Mouse (Mus musculus): ENCODE measurements around the gene Jup. TPM values are rescaled to one million over a fixed set of nuclear protein-coding genes. Genes with fewer than 3 reads are reported as not detected.
A peak's percentile ranks its signal among the peaks of the same experiment; 100 is the strongest.

Gene Jup
- total and polyA plus RNA-seq, 3 experiments: 234 to 318 (median 237) TPM

GRCm38 (mm10) chr11:100376746-100377389 lies 20.7 kb downstream of the Jup start:
- Histone ChIP-seq H3K27me3 (ENCODE audit: control insufficient read depth, insufficient read depth, low read length) (no peaks in the 10 kb centered on the region), H3K79me2 (replicated peaks; ENCODE audit: control insufficient read depth, insufficient read depth, low read length) (no peaks in the 10 kb centered on the region; the same call in 1 of the 2 replicates), H3K36me3 (ENCODE audit: control insufficient read depth, insufficient read depth, low read length) (peaks cover 26% of the 10 kb centered on the region), H3K27ac (peak overlapping the region; percentile 72), H3K9ac (ENCODE audit: low read depth, low read length) (no peak overlapping the region), H3K4me3 (no peak overlapping the region), H3K4me1 (ENCODE audit: control insufficient read depth, insufficient read depth, low read length) (peaks cover 19% of the 10 kb centered on the region)
- 74% methylated on average over 21 of the region's 21 CpGs for WGBS
- DNase-seq: no peak
- intact Hi-C loops (cut with DNase I): loop anchor here (1.0 kb wide), 1 partner anchor 9 kb away; no protein-coding TSS in a partner anchor
- TF ChIP-seq EP300 (IDR thresholded peaks at IDR 0.05; ENCODE audit: insufficient read depth, low read depth, low read length) (no peak), CTCF (IDR thresholded peaks at IDR 0.05) (no peak), POLR2A (IDR thresholded peaks at IDR 0.05; ENCODE audit: insufficient read depth, low read depth, low read length) (no peak)

- H3K36me3 ChIP-seq (ENCODE audit: control insufficient read depth, insufficient read depth, low read length): peaks cover 28% of the 10 kb centered on the region
- no peak overlapping the region for H3K9ac ChIP-seq (ENCODE audit: low read depth, low read length)
- H3K4me1 ChIP-seq (ENCODE audit: control insufficient read depth, insufficient read depth, low read length): peaks cover 19% of the 10 kb centered on the region
- no peaks in the 10 kb centered on the region for H3K27me3 ChIP-seq (ENCODE audit: control insufficient read depth, insufficient read depth, low read length)
- TF ChIP-seq POLR2A (IDR thresholded peaks at IDR 0.05; ENCODE audit: insufficient read depth, low read depth, low read length) (peak; percentile 45; the same call in 1 of the 2 replicates), CTCF (IDR thresholded peaks at IDR 0.05) (no peak), EP300 (IDR thresholded peaks at IDR 0.05; ENCODE audit: insufficient read depth, low read depth, low read length) (no peak)
- H3K4me3 ChIP-seq: no peak overlapping the region
- peak in 1 of 2 experiments; percentile 52 for DNase-seq
- no peaks in the 10 kb centered on the region; the same call in 1 of the 2 replicates for H3K79me2 ChIP-seq (replicated peaks; ENCODE audit: control insufficient read depth, insufficient read depth, low read length)
- peak overlapping the region; percentile 72 for H3K27ac ChIP-seq
- intact Hi-C loops (cut with DNase I): loop anchor here (1.0 kb wide), 1 partner anchor 10 kb away; no protein-coding TSS in a partner anchor
- WGBS: 39% methylated on average over 4 of the region's 4 CpGs
Measured at GRCm38 (mm10) chr11:100376005-100376404, 21.6 kb downstream of the Jup start.

- H3K4me1 ChIP-seq (ENCODE audit: control insufficient read depth, insufficient read depth, low read length): peaks cover 20% of the 10 kb centered on the region
- intact Hi-C loops (cut with DNase I): no loop called here
- H3K4me3 ChIP-seq: no peak overlapping the region
- peak overlapping the region; percentile 65 for H3K27ac ChIP-seq
- DNase-seq: no peak
- H3K27me3 ChIP-seq (ENCODE audit: control insufficient read depth, insufficient read depth, low read length): no peaks in the 10 kb centered on the region
- no peaks in the 10 kb centered on the region; the same call in 1 of the 2 replicates for H3K79me2 ChIP-seq (replicated peaks; ENCODE audit: control insufficient read depth, insufficient read depth, low read length)
- no peak for TF ChIP-seq POLR2A (IDR thresholded peaks at IDR 0.05; ENCODE audit: insufficient read depth, low read depth, low read length)
- no peak for TF ChIP-seq EP300 (IDR thresholded peaks at IDR 0.05; ENCODE audit: insufficient read depth, low read depth, low read length)
- no peak for TF ChIP-seq CTCF (IDR thresholded peaks at IDR 0.05)
- H3K36me3 ChIP-seq (ENCODE audit: control insufficient read depth, insufficient read depth, low read length): peaks cover 24% of the 10 kb centered on the region
- WGBS: 91% methylated on average over 9 of the region's 9 CpGs
- no peak overlapping the region for H3K9ac ChIP-seq (ENCODE audit: low read depth, low read length)
Measured at GRCm38 (mm10) chr11:100375127-100375526, 22.4 kb downstream of the Jup start.

GRCm38 (mm10) chr11:100371981-100372558 lies 25.5 kb downstream of the Jup start:
- 77% methylated on average over 8 of the region's 8 CpGs for WGBS
- H3K4me3 ChIP-seq: no peak overlapping the region
- no peaks in the 10 kb centered on the region for H3K27me3 ChIP-seq (ENCODE audit: control insufficient read depth, insufficient read depth, low read length)
- no peak for DNase-seq
- intact Hi-C loops (cut with DNase I): no loop called here
- H3K79me2 ChIP-seq (replicated peaks; ENCODE audit: control insufficient read depth, insufficient read depth, low read length): no peaks in the 10 kb centered on the region; the same call in 1 of the 2 replicates
- peaks cover 17% of the 10 kb centered on the region for H3K36me3 ChIP-seq (ENCODE audit: control insufficient read depth, insufficient read depth, low read length)
- TF ChIP-seq CTCF (IDR thresholded peaks at IDR 0.05): no peak
- no peak for TF ChIP-seq EP300 (IDR thresholded peaks at IDR 0.05; ENCODE audit: insufficient read depth, low read depth, low read length)
- TF ChIP-seq POLR2A (IDR thresholded peaks at IDR 0.05; ENCODE audit: insufficient read depth, low read depth, low read length): no peak
- H3K27ac ChIP-seq: no peak overlapping the region
- H3K9ac ChIP-seq (ENCODE audit: low read depth, low read length): no peak overlapping the region
- H3K4me1 ChIP-seq (ENCODE audit: control insufficient read depth, insufficient read depth, low read length): peaks cover 19% of the 10 kb centered on the region

- no peaks in the 10 kb centered on the region for H3K27me3 ChIP-seq (ENCODE audit: control insufficient read depth, insufficient read depth, low read length)
- intact Hi-C loops (cut with DNase I): loop anchor here (2.0 kb wide), 1 partner anchor 17 kb away; no protein-coding TSS in a partner anchor
- H3K9ac ChIP-seq (ENCODE audit: low read depth, low read length): no peak overlapping the region
- H3K36me3 ChIP-seq (ENCODE audit: control insufficient read depth, insufficient read depth, low read length): peaks cover 5% of the 10 kb centered on the region; the same call in 1 of the 2 replicates
- H3K79me2 ChIP-seq (replicated peaks; ENCODE audit: control insufficient read depth, insufficient read depth, low read length): no peaks in the 10 kb centered on the region
- H3K4me3 ChIP-seq: no peak overlapping the region
- no peak for TF ChIP-seq POLR2A (IDR thresholded peaks at IDR 0.05; ENCODE audit: insufficient read depth, low read depth, low read length)
- no peak for TF ChIP-seq EP300 (IDR thresholded peaks at IDR 0.05; ENCODE audit: insufficient read depth, low read depth, low read length)
- no peak for TF ChIP-seq CTCF (IDR thresholded peaks at IDR 0.05)
- no peak for DNase-seq
- 43% methylated on average over 8 of the region's 8 CpGs for WGBS
- H3K4me1 ChIP-seq (ENCODE audit: control insufficient read depth, insufficient read depth, low read length): peaks cover 9% of the 10 kb centered on the region
- peak overlapping the region; percentile 5; the same call in 1 of the 2 replicates for H3K27ac ChIP-seq
Measured at GRCm38 (mm10) chr11:100369822-100370221, 27.7 kb downstream of the Jup start.

Data from heart, adult 2 months (tissue).